Mouse (Mus musculus): ENCODE measurements around the gene Fbxo6.
"Not testable (repeated sequence)": the region's sequence is repeated elsewhere in the genome, so short reads cannot be mapped to it uniquely, and the experiment has no call there.

Fbxo6 gene

DNA sequence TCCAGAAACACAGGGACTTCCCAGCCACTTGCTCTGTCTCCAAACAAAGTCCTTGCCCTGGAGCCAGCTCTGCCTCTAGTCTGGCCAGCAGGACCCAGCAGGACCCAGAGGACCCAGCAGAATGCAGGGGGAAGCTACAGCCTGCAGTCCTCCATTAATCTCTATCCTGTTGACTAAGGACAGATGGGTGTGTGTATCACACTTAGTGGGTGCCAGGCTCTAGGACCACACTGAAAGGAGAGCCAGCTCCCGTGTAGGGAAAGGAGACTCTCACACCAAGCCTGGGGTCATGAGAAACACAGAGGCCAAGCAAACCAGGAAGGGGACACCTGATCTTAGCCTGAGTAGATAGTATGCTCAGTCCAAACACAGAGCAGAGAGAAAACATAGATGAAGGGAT, 23.7 kb downstream of the Fbxo6 start:
- DNase-seq (ENCODE audit: low spot score), result no peak

DNA sequence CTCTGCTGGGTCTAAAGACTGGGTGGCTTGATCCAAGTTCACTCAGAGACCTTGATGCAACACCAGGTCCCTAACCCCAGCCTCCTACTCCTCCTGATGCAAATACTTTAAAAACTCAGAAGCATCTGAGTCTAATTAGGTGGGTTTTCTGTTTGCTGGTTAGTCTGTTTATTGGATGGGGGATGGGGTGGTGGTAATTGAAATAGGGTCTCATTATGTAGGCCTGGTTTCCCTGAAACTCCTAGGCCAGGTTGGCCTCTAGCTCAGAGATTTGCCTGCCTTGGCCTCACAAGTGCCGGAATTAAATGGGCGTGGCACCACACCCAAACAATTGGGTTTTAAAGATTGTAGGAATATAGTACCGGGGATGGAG, 29.3 kb downstream of the Fbxo6 start:
- DNase-seq (ENCODE audit: low spot score), result no peak

DNA sequence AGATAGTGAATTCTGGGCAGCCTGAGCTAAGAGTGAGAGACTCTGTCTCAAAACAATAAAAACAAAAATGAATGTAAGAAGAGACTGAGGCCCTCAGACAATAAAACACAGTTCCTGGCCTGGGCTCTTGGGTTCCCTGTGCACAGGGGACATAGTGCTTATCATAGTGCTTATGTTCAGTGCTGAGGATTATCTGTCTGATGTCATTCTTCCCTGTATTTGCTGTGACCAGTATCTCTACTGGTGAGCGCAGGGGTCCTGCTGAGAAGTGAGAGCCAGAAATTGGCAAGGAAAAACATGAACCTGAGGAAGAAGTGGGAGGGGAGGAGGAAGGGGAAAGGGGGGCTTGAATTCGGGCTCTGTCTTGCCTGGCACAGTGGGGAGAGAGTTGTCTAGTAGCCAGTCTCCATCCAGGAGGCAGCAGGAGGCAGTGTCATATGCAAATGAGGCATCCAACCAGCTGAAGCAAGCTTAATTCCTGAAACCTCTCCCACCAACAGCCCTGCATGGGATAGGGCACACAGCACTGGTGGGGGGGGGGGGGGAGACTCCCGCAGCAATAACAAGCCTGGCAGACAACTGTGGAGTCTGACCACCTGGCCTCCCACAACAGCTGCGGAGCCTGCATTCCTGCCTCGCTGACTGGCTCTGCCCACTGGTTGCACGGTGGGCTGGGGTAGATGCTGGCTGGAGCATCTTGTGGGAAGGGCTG, 29.8 kb downstream of the Fbxo6 start:
- no peak for DNase-seq (ENCODE audit: low spot score)

DNA sequence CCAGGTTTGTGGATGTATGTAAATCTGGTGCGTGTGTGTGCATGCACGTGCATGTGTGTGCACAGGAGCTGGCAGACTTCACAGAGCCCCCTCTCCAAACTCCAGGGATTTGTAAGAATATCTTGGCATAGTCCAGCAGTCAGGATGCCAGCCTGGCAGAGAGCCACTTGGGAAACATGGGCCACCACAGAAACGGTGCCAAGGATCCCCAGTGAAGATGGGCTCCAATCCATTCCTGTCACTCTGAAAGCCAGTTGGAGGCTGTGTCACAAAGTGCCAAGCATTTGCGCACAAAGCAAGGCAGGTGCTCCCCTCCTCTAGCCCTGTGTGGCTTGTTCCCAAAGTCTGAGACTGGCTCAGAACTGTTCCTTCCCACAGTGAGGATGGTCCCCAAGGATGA, 30.6 kb downstream of the Fbxo6 start:
- no peak for DNase-seq (ENCODE audit: low spot score)

DNA sequence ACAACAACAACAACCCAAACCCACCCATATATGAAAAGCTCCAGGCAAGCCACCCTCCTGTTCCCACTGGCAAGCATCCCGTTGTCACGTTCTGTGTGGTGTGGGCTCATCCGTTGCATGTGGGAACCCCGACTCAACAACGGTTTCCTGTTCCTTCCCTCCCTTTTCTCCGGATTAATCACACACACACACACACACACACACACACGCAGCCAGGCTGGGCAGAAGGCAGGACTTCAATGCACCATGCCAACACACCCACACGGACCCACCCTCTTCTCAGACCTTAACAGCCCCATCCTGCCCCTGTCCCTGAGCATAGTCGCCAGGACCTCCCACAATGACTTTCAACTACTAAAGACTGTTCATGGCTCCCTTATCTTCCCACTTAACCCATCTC, 31.4 kb downstream of the Fbxo6 start:
- DNase-seq (ENCODE audit: low spot score), result no peak

DNA sequence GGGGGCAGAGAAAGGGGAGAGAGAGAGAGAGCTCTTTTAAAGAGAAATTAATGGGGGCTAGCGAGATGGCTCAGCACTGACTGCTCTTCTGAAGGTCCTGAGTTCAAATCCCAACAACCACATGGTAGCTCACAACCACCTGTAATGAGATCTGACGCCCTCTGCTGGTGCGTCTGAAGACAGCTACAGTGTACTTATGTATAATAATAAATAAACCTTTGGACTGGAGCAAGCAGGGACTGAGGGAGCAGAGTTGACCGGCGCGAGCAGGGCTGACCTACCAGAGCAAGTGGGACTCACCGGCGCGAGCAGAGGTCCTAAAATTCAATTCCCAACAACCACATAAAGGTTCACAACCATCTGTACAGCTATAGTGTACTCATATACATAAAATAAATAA, 32.4 kb downstream of the Fbxo6 start:
- not testable (repeated sequence) for DNase-seq (ENCODE audit: low spot score)

DNA sequence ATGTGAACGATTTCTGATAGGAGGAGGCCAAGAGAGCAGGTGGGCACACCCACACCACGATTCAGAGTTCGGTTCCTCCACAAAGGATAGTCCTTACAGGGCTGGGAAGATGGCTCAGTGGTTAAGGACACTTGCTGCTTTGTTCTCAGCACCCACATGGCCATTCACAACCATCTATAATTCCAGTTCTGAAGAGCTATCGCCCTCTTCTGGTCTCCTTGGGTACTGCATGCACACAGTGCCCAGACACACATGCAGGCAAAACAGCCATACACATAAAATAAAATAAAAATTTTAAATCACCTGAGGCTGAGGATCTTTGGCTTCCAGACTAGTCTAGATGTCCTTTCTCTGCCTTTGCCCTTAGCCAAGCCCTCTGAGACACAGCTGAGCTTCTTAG, 34.5 kb downstream of the Fbxo6 start:
- no peak for DNase-seq (ENCODE audit: low spot score)

DNA sequence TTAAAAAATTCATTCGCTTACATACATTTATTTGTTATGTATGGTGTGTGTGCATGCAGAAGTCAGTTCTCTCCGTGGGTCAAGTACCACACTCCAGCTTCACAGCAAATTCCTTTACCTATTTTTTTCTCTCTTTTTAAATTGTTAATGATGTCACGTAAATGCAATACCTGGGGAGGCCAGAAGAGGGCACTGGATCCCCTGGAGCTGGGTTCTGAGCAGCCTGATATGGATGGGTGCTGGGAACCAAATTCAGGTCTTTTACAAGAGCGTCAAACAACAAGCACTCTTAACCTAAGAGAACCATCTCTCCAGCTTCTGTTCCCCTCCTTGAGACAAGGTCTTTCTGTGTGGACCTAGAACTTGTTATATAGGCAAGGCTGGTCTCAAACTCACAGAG, 35.3 kb downstream of the Fbxo6 start:
- DNase-seq (ENCODE audit: low spot score), result no peak

DNA sequence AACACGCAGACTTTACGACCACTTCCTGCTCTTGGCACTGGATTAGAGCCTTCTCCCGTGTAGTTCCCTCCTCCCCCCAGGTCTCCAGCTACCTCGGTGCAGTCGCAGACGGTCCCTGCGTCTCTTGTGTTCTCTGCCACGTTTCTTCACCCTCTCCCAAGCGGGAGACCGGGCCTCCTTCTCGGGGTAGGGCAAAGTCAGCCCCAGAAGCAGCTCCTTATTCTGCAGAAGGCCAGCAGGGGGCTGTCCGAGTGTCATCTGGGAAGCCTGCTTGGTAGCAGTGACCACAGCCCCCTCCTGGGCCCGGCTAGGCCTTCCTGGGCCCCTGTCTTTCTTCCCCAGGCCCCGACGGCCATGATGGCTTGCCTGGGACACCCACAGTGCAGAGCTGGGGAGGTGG, 36.5 kb downstream of the Fbxo6 start:
- no peak for DNase-seq (ENCODE audit: low spot score)

DNA sequence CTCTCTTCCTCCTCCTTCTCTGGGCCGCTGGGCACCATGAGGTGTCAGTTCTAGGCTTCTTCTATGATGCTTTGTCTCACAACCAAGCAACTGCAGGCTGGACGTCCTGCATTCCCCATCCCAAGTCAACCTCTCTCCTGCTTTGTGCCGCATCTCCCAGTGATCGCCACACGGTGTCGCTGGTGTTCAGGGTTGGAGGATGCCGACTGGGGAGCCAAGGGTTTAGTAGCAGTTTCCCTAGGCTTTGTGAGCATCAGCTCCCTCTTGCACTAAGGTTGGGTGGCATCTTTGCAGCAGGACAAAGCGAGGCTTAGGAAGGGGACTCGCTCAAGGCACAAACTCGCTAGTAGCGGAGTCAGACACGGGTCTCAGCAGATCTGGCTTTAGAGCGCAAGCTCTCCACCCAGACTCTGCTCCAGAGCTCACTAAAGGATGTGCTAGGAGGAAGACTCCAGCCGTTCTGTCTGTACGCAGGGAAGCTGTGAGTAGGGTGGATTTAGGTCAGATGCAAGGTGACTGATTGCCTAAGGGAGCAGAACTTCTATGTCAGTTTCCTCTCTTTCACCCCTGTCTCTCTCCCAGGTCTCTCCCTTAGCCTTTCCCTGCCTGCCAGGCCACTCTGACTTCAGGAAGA, 37.1 kb downstream of the Fbxo6 start:
- peak; percentile 63 for DNase-seq (ENCODE audit: low spot score)

DNA sequence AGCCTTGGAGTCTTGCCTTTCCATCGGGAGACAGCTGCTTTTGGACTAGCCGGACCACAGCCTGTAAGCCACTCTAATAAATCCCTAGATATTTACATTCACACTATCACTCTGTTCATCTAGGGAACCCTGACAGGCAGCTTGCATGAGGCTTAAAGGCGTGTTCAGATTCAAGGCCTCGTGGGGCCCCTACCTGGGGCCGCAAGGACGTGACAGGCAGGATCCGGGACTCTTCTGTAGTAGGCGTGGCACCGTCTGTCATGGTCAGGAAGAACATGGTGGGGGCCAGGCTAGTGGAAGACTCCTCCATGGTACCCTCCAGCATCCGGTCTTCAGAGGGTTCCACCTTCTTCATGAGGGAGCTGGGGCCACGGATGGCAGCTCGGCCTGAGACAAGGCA, 39.4 kb downstream of the Fbxo6 start:
- no peak for DNase-seq (ENCODE audit: low spot score)

DNA sequence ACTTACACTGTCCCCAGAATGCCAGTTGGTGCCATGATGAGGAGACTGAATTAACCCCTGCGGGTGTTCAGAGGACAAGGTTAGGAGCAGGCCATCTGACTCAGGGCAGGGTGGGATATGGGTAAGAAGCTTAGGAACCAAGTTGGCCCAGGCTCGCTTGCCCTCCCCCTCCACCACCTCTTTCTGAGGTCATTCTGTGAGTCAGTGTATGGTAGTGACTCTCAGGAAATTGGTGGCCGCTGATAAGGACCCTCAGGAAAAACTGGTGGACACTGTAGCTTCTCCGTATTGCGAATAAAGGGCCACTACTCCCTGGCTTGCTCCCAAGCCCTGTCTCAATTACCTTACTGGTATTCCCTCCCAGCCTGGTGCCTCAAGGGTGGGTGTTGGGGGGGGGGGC, 42.7 kb downstream of the Fbxo6 start:
- no peak for DNase-seq (ENCODE audit: low spot score)

DNA sequence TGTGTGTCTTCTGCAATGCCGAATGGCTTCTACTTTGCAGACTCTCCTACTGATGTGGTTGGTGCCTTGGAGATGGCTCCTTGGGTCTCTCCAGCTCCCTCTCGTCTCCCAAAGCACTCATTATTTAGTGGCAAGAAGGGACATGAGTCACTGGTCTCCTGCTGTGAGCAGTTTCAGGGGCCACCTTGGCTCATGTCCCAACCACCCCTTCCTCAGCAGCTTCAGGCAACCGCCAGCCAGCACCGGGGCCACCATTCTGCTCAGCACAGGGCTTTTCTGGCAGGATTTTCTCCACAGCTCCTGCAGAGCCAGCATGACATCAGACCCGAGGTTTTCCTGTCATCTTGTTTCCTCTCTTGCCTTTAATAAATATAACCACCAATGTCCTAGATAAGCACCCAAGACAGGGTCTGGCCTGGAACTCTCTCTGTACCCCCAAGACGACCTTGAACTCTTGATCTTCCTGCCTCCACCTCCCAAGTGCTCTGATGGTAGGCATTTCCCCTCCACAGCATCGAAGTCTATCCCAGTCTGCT, 43.3 kb downstream of the Fbxo6 start:
- no peak for DNase-seq (ENCODE audit: low spot score)

DNA sequence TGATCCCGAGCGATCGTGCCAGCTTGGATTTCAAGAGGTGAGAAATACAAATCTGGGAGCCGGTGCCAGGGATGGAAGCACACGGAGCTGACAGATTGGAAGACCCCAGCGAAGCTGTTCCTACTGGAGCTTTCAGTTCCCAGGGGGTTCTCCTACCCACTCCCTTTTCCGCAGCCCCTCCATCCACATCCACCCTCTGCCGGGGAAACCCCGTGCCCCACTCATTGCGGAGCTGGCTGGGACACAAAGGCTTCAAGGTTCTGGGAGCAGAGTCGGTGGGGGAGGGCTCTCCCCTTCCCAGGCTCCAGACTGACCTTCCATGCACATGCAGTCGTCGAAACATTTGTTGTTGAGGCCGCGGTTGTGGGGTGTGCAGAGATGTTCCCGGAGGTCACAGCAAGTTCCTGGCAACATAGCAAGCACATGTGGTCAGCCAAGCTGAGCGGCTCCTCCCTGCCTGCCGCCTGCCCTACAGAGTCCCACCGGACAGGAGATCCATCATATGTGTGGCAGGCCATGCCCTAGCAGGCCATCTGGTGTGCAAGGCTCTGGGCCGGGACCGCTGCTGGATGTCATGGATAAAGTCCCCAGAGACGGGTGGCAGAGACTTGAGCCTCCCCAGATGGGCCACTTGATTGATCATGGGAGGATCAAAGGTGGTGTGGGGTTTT, 44.2 kb downstream of the Fbxo6 start:
- no peak for DNase-seq (ENCODE audit: low spot score)

DNA sequence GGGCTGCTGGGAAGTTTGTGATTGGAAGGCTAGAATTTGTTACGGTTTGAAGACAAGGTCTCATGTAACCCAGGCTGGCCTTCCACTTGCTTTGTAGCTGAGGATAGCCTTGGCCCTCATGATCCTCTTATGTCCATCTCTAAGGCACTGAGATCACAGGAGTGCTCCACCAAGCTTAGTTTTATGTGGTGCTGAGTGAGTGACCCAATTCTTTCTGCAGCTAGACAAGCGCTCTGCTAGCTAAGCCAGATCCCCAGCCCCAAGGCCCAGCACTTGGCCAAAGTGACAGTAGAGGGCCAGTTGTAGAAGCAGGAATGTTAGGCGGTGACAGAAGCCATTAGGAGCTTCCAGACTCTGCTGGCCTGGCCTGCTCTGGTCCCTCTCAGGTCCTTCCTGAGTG, 47.8 kb downstream of the Fbxo6 start:
- DNase-seq (ENCODE audit: low spot score), result no peak

DNA sequence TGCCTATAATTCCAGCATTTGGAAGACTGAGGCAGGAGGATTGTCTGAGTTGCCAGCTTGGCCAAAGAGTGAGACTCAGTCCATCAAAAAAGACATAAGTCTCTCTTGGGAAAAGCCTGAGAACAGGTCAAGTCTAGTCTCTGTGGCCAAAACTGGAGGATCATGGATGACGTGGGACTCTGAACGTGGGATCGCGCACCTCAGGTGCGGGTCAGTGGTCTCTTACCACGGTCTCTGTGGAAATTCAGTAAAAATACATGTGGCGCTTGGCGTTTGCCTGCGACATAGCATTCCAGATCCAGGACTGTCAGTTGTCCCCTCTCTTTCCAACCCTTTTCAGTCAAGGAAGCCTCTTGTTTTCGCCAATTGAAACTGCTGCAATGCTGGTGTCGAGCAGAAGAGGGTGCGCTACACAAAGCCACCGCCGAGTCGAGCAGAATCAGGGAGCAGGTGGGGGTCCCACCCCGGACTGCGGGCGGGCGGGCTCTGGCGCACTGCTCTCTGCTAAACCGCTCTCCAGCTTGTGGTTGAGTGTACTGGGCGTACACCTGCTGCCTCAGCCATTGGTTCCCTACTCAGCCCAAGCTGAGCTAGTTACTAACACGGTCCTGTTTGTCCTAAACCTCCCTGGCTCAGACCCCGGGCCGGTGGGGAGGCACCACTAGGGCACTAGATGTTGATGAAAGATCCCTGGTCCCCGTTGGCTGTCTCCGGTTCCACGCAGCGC, 50.0 kb downstream of the Fbxo6 start:
- no peak for DNase-seq (ENCODE audit: low spot score)

DNA sequence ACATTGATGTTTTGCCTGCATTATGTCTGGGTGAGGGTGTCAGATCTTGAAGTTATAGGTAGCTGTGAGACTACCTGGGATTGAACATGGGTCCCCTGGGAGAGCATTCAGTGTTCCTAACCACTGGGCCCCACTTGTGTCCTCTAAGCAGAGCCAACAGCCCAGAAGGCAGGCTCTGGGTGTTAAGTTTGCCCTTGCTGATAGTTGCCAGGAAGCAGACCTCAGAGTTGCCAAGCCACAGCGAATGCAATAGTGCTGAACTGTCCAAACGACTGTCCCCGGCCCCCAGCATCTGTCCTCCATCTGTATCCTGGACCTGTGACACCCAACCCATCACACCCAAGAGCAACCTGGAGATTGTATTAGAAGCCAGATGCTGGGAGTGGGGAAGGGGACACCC, 53.3 kb downstream of the Fbxo6 start:
- DNase-seq (ENCODE audit: low spot score), result no peak

DNA sequence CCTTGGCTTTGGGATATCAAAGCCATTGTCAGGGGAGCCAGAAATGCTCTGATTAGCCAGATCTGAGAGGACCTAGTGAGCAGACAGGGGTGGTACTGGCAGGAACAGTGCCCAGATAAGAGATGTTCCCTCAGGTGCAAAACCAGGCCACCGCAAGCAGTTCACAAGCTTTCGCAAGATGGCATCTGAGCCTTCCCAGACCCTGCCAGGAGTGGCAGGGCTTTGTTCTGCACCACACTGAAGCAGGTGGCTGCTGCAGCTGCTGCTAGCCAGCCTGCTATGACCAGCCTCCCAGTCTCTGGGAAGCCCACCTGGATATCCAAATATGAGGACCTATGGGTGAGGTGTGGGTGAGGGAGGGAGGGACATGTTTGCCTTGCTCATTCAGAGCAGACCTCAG, 54.0 kb downstream of the Fbxo6 start:
- no peak for DNase-seq (ENCODE audit: low spot score)

All from ovary, postnatal 10 days (tissue).